Mouse (Mus musculus) midbrain, postnatal 0 days (tissue): ENCODE measurements around the gene Erh. TPM values are rescaled to one million over a fixed set of nuclear protein-coding genes. Genes with fewer than 3 reads are reported as not detected.
A peak's percentile ranks its signal among the peaks of the same experiment; 100 is the strongest.

Source experiments
- ATAC-seq: fragments of 200-750 bp; cut with Nextera tagmentation; 2 replicates; pipeline ENCODE4 v1.8.0; 2017; ENCODE audit warnings: moderate number of reproducible peaks, mild to moderate bottlenecking, moderate TSS enrichment, moderate library complexity; ENCODE audit not compliant: low FRiP score
- DNase-seq: peaks from one replicate; pipeline ENCODE4 v3.0.0-alpha.2; 2015; ENCODE audit warnings: low spot score
- H3K27ac ChIP-seq: fragments of 300-500 bp; sonication (generic); 2 replicates; pipeline ENCODE4 v1.5.1; 2014; ENCODE audit warnings: low read depth, mild to moderate bottlenecking, low read length, mixed read lengths
- H3K27me3 ChIP-seq: fragments of 300-500 bp; sonication (generic); 2 replicates; pipeline ENCODE4 v1.6.1; 2014; ENCODE audit warnings: low read length, control low read depth, mixed read lengths; ENCODE audit not compliant: insufficient read depth
- H3K36me3 ChIP-seq: fragments of 300-500 bp; sonication (generic); 2 replicates; pipeline ENCODE4 v1.6.1; 2014; ENCODE audit warnings: low read length, control low read depth, mixed read lengths; ENCODE audit not compliant: insufficient read depth
- H3K4me1 ChIP-seq: fragments of 300-500 bp; sonication (generic); 2 replicates; pipeline ENCODE4 v1.6.1; 2014; ENCODE audit warnings: mild to moderate bottlenecking, control low read depth, antibody characterized with exemption, low read length, mixed read lengths; ENCODE audit not compliant: insufficient read depth
- H3K4me2 ChIP-seq: fragments of 300-500 bp; sonication (generic); 2 replicates; pipeline ENCODE4 v1.6.1; 2014; ENCODE audit warnings: low read depth, mild to moderate bottlenecking, low read length, mixed read lengths; ENCODE audit not compliant: poor library complexity, severe bottlenecking
- H3K4me3 ChIP-seq: fragments of 300-500 bp; sonication (generic); 2 replicates; pipeline ENCODE4 v1.5.1; 2014; ENCODE audit warnings: low read depth, mild to moderate bottlenecking, low read length, moderate library complexity
- H3K9ac ChIP-seq: fragments of 300-500 bp; sonication (generic); replicated peaks from 2 replicates; pipeline ENCODE4 v1.6.1; 2014; ENCODE audit warnings: mild to moderate bottlenecking, low read length, moderate library complexity, mixed read lengths; ENCODE audit not compliant: poor library complexity, severe bottlenecking
- H3K9me3 ChIP-seq: fragments of 300-500 bp; sonication (generic); 2 replicates; pipeline ENCODE4 v1.6.1; 2016; ENCODE audit warnings: low read length, control low read depth
- CTCF ChIP-seq: IDR thresholded peaks from 2 replicates; pipeline ENCODE4 v1.5.1; 2016; ENCODE audit warnings: antibody characterized with exemption, mild to moderate bottlenecking
- WGBS: fragments of 180-500 bp; shearing (Covaris S2); extraction: QIAGEN DNeasy Blood & Tissue Kit; methylation state at CpG from one replicate; pipeline ENCODE4 v1.1.7; 2014; 5-methylcytosine and 5-hydroxymethylcytosine counted together
- polyA plus RNA-seq: library from polyadenylated mRNA; unstranded; fragments of >200 nt; fragmentation: Nextera tagmentation; extraction: Ambion mirVana; gene quantifications from 2 replicates; pipeline ENCODE4 v1.2.1, GENCODE M21; 2015
- total RNA-seq: library from RNA; depleted of rRNA; stranded (reverse); fragments of >200 nt; gene quantifications from 2 replicates; pipeline ENCODE4 v1.2.3, GENCODE M21; 2014; rRNA removed

Erh gene
- 69.5 and 83.4 TPM in 2 replicates for total RNA-seq
- polyA plus RNA-seq = 281 and 289 TPM in 2 replicates

DNA sequence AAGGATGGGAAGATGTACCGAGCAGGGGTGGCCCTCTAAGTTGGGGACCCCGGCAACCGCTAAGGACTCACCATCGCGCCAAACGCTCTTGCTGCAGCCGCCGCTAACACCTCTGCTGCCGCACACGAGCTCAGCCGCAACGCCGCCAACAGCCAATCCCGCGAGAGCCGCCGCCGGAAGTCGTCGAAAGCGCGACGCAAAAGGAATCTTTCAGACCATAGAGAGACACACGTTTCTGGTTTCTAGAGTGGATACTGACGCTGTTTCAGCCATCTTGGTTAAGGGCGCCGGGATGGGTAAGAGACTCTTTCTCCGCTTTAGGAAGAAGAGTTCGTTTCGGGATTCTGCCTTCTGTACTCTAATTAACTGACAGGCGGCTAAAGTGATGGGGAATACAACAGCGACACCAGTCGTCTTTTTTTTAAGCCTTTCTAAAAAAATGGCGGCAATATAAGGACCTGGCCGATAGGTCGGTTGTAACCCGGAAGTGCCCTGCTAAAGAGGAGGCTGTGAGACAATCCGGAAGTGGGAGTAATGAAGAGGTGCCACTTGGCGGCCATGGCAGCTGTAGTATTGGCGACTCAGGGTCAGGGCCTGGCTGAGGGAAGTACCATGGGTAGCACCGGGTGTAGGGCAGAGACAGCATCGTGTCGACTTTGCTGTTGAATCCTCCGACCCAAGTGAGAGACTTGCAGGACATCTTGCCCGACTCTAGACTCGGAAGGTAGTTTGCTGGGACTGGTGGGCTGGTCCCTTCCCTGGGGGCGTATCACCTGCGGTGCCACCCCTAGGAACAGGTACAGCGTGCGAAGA lies at the start of gene Erh, which contains the start of gene Slc39a9:
Gene Erh, minus strand, starts transcription at position 649 of the 813 bp plus-strand sequence.
Gene Slc39a9, plus strand, starts transcription at position 191 of the 813 bp plus-strand sequence.
- Histone ChIP-seq H3K27me3 (no peaks in the 10 kb centered on the region), H3K9me3 (no peaks in the 10 kb centered on the region), H3K27ac (peak within 1 kb of the TSS; percentile 89), H3K4me2 (peak within 1 kb of the TSS; percentile 73), H3K36me3 (peaks cover 8% of the 10 kb centered on the region), H3K4me1 (peaks cover 17% of the 10 kb centered on the region), H3K4me3 (peak within 1 kb of the TSS; percentile 81), H3K9ac (peak within 1 kb of the TSS; percentile 84)
- WGBS = under 1% methylated on average over 50 of the region's 50 CpGs
- DNase-seq (peak; percentile 97), ATAC-seq (peak; percentile 97)
- peak; percentile 36 for TF ChIP-seq CTCF

DNA sequence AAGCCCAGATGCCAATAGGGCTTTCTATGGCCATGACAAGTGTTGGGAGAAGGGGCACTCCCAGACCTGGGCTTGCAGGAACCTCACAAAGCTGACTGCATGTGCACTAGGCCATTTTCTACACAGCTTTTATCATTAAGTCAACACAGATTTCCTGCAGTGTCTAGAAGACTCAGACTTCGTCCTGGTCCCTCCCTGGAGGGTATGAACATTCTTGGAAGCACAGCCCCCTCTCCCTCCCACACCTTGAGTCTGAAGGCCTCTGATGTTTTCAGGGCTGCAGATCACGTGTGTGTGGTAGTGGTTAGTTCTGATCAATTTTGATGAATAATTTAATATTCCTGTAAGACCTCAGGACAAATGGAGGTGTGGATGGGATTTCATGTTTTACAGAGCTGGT lies 49.6 kb upstream of the Erh start:
- H3K27ac ChIP-seq = no peak overlapping the region
- peaks cover 34% of the 10 kb centered on the region for H3K27me3 ChIP-seq
- H3K9me3 ChIP-seq = no peaks in the 10 kb centered on the region
- no peaks in the 10 kb centered on the region for H3K4me1 ChIP-seq
- 50% methylated on average over 2 of the region's 2 CpGs for WGBS
- H3K36me3 ChIP-seq = no peaks in the 10 kb centered on the region
- ATAC-seq (no peak), DNase-seq (no peak)
- no peak for TF ChIP-seq CTCF
- H3K9ac ChIP-seq = no peak overlapping the region
- H3K4me3 ChIP-seq = no peak overlapping the region
- H3K4me2 ChIP-seq = no peak overlapping the region

DNA sequence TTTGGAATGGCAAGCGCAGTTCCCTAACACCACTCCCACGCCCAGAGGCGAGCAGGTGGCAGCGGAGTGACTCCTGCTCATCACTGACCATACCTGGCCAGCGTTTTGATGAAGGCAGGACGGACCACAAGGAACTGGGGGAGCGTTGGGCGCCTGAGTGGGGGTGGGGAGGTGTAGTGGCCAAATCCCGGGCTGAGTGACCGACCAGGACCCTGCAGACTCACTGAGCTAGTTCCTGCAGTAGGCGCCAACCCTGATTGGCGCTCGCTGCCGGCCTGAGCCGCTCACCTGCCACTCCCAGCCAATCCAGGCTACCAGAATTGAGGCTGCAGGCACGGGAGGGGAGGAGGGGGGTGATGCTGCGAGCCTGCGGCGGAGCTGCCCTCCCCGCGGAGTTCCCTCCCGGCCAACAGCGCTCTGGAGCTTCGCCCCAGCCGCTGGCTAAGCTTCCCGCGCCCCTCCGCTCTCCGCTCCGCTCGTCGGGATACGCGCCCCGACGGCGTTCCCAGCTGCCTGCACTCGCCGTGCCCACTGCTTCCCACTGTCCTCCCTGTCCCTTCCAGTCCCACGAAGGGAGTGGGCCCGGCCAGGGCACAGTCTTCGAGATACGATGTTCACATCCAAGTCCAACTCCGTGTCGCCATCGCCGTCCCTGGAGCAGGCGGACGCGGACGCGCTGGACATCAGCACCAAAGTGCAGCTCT lies 48.3 kb upstream of the Erh start, which contains the start of gene Plekhd1:
Gene Plekhd1, plus strand, starts transcription at position 323 of the 704 bp plus-strand sequence.
- no peaks in the 10 kb centered on the region for H3K4me1 ChIP-seq
- H3K4me3 ChIP-seq = peak within 1 kb of the TSS; percentile 41
- TF ChIP-seq CTCF = no peak
- DNase-seq = peak; percentile 56
- H3K9me3 ChIP-seq = no peaks in the 10 kb centered on the region
- 0 out of 2 replicates have a peak within 1 kb of the TSS, but pooled peaks have one; percentile 24 for H3K9ac ChIP-seq
- WGBS = 1% methylated on average over 44 of the region's 52 CpGs
- peak within 1 kb of the TSS; percentile 57 for H3K4me2 ChIP-seq
- ATAC-seq = peak; percentile 68
- H3K27ac ChIP-seq = no peak within 1 kb of the TSS
- no peaks in the 10 kb centered on the region for H3K36me3 ChIP-seq
- H3K27me3 ChIP-seq = peaks cover 34% of the 10 kb centered on the region

DNA sequence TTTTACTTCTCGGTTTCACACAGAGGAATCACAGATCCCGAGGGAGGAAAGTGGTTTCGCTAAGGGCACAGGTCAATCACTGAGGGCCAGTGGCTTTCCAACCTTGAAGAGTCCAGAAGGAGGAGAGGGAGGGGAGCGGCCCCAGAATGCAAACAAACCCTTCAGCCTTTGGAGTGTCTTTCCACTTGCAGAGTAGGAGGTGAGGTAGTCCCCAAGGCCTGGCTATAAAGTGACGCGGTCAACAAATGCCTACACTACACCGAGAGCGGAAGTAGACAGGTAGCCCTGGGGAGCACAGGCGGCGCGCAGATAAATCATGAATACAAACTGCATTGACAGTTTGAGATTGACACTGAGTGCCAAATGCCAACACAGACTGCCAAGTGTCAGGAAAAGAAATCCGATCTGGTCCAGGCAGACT lies 47.5 kb upstream of the Erh start:
- no peak for DNase-seq
- Histone ChIP-seq H3K27me3 (peaks cover 34% of the 10 kb centered on the region), H3K36me3 (no peaks in the 10 kb centered on the region), H3K27ac (no peak overlapping the region), H3K4me2 (peak overlapping the region; percentile 57), H3K4me1 (no peaks in the 10 kb centered on the region), H3K4me3 (peak overlapping the region; percentile 41), H3K9me3 (no peaks in the 10 kb centered on the region), H3K9ac (no peak overlapping the region)
- no peak for TF ChIP-seq CTCF
- ATAC-seq = no peak
- 19% methylated on average over 12 of the region's 12 CpGs for WGBS

DNA sequence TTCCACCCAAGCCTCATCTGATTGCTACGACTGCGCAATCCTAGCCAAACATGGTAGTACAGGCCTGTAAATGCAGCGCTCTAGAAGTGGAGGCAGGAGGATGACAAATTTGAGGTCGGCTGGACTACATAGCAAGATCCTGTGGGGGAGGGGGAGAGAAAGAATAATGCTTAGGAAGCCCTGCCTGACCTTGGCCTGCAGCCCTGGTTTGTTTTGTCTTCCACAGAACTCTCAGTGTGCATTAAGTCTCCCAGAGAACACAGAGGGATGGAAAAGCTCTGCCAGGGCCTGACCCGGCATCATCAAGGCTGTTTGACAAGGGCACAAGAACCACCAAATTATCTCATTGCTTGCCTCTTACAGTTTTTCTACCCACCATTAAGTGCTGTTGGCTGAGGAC lies 45.6 kb upstream of the Erh start:
- H3K27me3 ChIP-seq = peaks cover 33% of the 10 kb centered on the region
- no peak overlapping the region for H3K4me3 ChIP-seq
- TF ChIP-seq CTCF = no peak
- H3K27ac ChIP-seq = no peak overlapping the region
- no peak overlapping the region for H3K9ac ChIP-seq
- no peak for DNase-seq
- no peaks in the 10 kb centered on the region for H3K9me3 ChIP-seq
- no peak for ATAC-seq
- no peaks in the 10 kb centered on the region for H3K36me3 ChIP-seq
- WGBS = 68% methylated on average over 5 of the region's 5 CpGs
- no peak overlapping the region for H3K4me2 ChIP-seq
- no peaks in the 10 kb centered on the region for H3K4me1 ChIP-seq
